ENCODE assay signal across 7 mouse cellular contexts in the genomic region with DNA sequence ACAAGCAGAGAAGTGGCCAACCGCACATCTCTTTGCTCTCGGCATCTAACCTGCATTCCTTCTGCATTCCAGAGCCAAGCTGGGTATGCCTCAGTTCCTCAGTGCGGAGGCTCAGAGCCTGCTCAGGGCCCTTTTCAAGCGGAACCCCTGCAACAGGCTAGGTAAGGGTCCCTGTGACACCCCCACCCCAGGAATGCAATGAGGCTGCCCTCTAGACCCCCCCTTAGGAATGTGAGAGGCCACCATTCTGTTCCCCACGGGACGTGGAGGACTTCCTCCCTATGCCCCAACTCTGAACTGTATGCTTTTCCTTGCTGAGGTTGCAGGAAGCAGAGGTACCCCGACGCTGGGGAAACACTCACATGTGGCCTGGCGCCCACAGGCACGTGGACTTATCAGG.
DNase-seq lines count a peak whose midpoint lies in the region; ATAC-seq and TF ChIP-seq lines count a peak whose summit lies in the region.

No protein-coding gene starts in this region.

- no peak overlapping the region for H3K4me3 ChIP-seq in hindbrain, embryonic 10.5 days
- H3K4me3 ChIP-seq in hindbrain, postnatal 0 days (ENCODE audit: low read length) = no peak overlapping the region
- no peak overlapping the region for H3K4me3 ChIP-seq in stomach, embryonic 15.5 days (replicated peaks)
- H3K4me3 ChIP-seq in stomach, postnatal 0 days (ENCODE audit: low read depth, low read length) = no peak overlapping the region
- no peak overlapping the region for H3K4me3 ChIP-seq in intestine, embryonic 15.5 days (replicated peaks)

- no peak overlapping the region for H3K9ac ChIP-seq in hindbrain, postnatal 0 days (replicated peaks; ENCODE audit: low read length)
- H3K9ac ChIP-seq in stomach, embryonic 15.5 days = no peak overlapping the region
- H3K9ac ChIP-seq in stomach, postnatal 0 days (ENCODE audit: low read length) = no peak overlapping the region
- no peak overlapping the region for H3K9ac ChIP-seq in intestine, embryonic 15.5 days

- no peak for ATAC-seq in hindbrain, postnatal 0 days
- peak; percentile 31; the same call in 1 of the 2 replicates for ATAC-seq in stomach, embryonic 15.5 days (ENCODE audit: insufficient read depth, low FRiP score, low read depth)
- ATAC-seq in stomach, postnatal 0 days (ENCODE audit: low FRiP score, low TSS enrichment) = no peak
- ATAC-seq in intestine, embryonic 15.5 days = peak; percentile 49

- peak; percentile 52 for DNase-seq in hindbrain, embryonic 10.5 days (ENCODE audit: low spot score)
- DNase-seq in hindbrain, postnatal 0 days (ENCODE audit: low spot score) = no peak
- no peak for DNase-seq in stomach, postnatal 0 days (ENCODE audit: low spot score)
- no peak for DNase-seq in layer of hippocampus, adult 8-10 months (ENCODE audit: low spot score in 2 of 2)
- no peak for DNase-seq in left cerebral cortex, adult 11 months (ENCODE audit: low spot score)

- WGBS in hindbrain, embryonic 10.5 days = 34% methylated on average over 10 of the region's 10 CpGs
- 52% methylated on average over 10 of the region's 10 CpGs for WGBS in hindbrain, postnatal 0 days
- WGBS in stomach, embryonic 15.5 days = 36% methylated on average over 10 of the region's 10 CpGs
- WGBS in stomach, postnatal 0 days = 45% methylated on average over 10 of the region's 10 CpGs
- 31% methylated on average over 10 of the region's 10 CpGs for WGBS in intestine, embryonic 15.5 days

- peaks cover 26% of the 10 kb centered on the region for H3K36me3 ChIP-seq in hindbrain, embryonic 10.5 days
- no peaks in the 10 kb centered on the region for H3K36me3 ChIP-seq in hindbrain, postnatal 0 days (ENCODE audit: insufficient read depth, low read length)
- no peaks in the 10 kb centered on the region for H3K36me3 ChIP-seq in stomach, embryonic 15.5 days
- no peaks in the 10 kb centered on the region for H3K36me3 ChIP-seq in stomach, postnatal 0 days (ENCODE audit: control insufficient read depth, insufficient read depth, low read length)
- H3K36me3 ChIP-seq in intestine, embryonic 15.5 days = no peaks in the 10 kb centered on the region

- peaks cover 47% of the 10 kb centered on the region for H3K4me1 ChIP-seq in hindbrain, embryonic 10.5 days (replicated peaks)
- peaks cover 4% of the 10 kb centered on the region; the same call in 1 of the 2 replicates for H3K4me1 ChIP-seq in hindbrain, postnatal 0 days (ENCODE audit: insufficient read depth, low read length)
- H3K4me1 ChIP-seq in stomach, embryonic 15.5 days = peaks cover 28% of the 10 kb centered on the region
- no peaks in the 10 kb centered on the region for H3K4me1 ChIP-seq in stomach, postnatal 0 days (replicated peaks; ENCODE audit: control insufficient read depth, insufficient read depth)
- H3K4me1 ChIP-seq in intestine, embryonic 15.5 days (replicated peaks) = peaks cover 33% of the 10 kb centered on the region

- no peak for TF ChIP-seq EP300 in stomach, postnatal 0 days (optimal IDR thresholded peaks at IDR 0.05)

- H3K27ac ChIP-seq in hindbrain, embryonic 10.5 days = peak overlapping the region; percentile 66; the same call in 1 of the 2 replicates
- no peak overlapping the region; the same call in 1 of the 2 replicates for H3K27ac ChIP-seq in hindbrain, postnatal 0 days
- no peak overlapping the region for H3K27ac ChIP-seq in stomach, embryonic 15.5 days
- H3K27ac ChIP-seq in stomach, postnatal 0 days (replicated peaks) = no peak overlapping the region
- peak overlapping the region; percentile 38; the same call in 1 of the 2 replicates for H3K27ac ChIP-seq in intestine, embryonic 15.5 days

- H3K9me3 ChIP-seq in hindbrain, embryonic 10.5 days = no peaks in the 10 kb centered on the region
- no peaks in the 10 kb centered on the region for H3K9me3 ChIP-seq in hindbrain, postnatal 0 days (ENCODE audit: low read length)
- no peaks in the 10 kb centered on the region for H3K9me3 ChIP-seq in stomach, embryonic 15.5 days
- H3K9me3 ChIP-seq in stomach, postnatal 0 days (ENCODE audit: control insufficient read depth, low read length) = no peaks in the 10 kb centered on the region
- no peaks in the 10 kb centered on the region for H3K9me3 ChIP-seq in intestine, embryonic 15.5 days

- H3K4me2 ChIP-seq in hindbrain, postnatal 0 days (ENCODE audit: low read depth, low read length) = no peak overlapping the region
- no peak overlapping the region for H3K4me2 ChIP-seq in stomach, embryonic 15.5 days
- no peak overlapping the region for H3K4me2 ChIP-seq in stomach, postnatal 0 days (replicated peaks; ENCODE audit: low read depth)
- no peak overlapping the region for H3K4me2 ChIP-seq in intestine, embryonic 15.5 days (replicated peaks)

- TF ChIP-seq CTCF in hindbrain, postnatal 0 days (IDR thresholded peaks at IDR 0.05; ENCODE audit: low read depth) = no peak
- no peak for TF ChIP-seq CTCF in stomach, postnatal 0 days (IDR thresholded peaks at IDR 0.05; ENCODE audit: low read depth)

- H3K27me3 ChIP-seq in hindbrain, embryonic 10.5 days (ENCODE audit: insufficient read depth, poor library complexity, severe bottlenecking) = no peaks in the 10 kb centered on the region
- no peaks in the 10 kb centered on the region for H3K27me3 ChIP-seq in hindbrain, postnatal 0 days (ENCODE audit: insufficient read depth, low read length)
- no peaks in the 10 kb centered on the region for H3K27me3 ChIP-seq in stomach, embryonic 15.5 days (replicated peaks)
- H3K27me3 ChIP-seq in stomach, postnatal 0 days (ENCODE audit: control insufficient read depth, insufficient read depth, low read length) = no peaks in the 10 kb centered on the region
- no peaks in the 10 kb centered on the region for H3K27me3 ChIP-seq in intestine, embryonic 15.5 days (replicated peaks)

Comparison
In these comparisons a context has a peak if more than half of its experiments do, and no peak if none do; other contexts are left out.
1. H3K27ac ChIP-seq: peak in hindbrain, embryonic 10.5 days (single experiment) and intestine, embryonic 15.5 days (single experiment); none in hindbrain, postnatal 0 days (single experiment), stomach, embryonic 15.5 days (single experiment) and stomach, postnatal 0 days (single experiment).
2. ATAC-seq: peak in stomach, embryonic 15.5 days (single experiment) and intestine, embryonic 15.5 days (single experiment); none in hindbrain, postnatal 0 days (single experiment) and stomach, postnatal 0 days (single experiment).